Mouse (Mus musculus) CH12.LX (cell line): ENCODE data around the gene Naa16. TPM values are rescaled to one million over a fixed set of nuclear protein-coding genes. Genes with fewer than 3 reads are reported as not detected.

Experiments
- DNase-seq: peaks from one replicate; pipeline ENCODE4 v3.0.0-alpha.2; 2013; ENCODE audit errors: extremely low read depth
- H3K27ac ChIP-seq: 2 replicates; pipeline ENCODE4 v1.5.1; 2012; ENCODE audit warnings: low read depth, mild to moderate bottlenecking, control low read depth, moderate library complexity; ENCODE audit not compliant: insufficient read depth
- H3K27me3 ChIP-seq: replicated peaks from 2 replicates; pipeline ENCODE3; 2012; ENCODE audit warnings: inconsistent platforms
- H3K36me3 ChIP-seq, 2 experiments: replicated peaks in 1 of 2; 2 replicates each; pipeline versions ENCODE3 to v1.6.1; 2012; ENCODE audit warnings: inconsistent platforms in 1 of 2, low read length in 1 of 2, mild to moderate bottlenecking in 1 of 2, mixed read lengths in 1 of 2, moderate library complexity in 1 of 2; ENCODE audit not compliant: control insufficient read depth in 1 of 2, insufficient read depth in 1 of 2
- H3K4me1 ChIP-seq, 2 experiments: 2 replicates each; pipeline ENCODE4 v1.6.1; 2012; ENCODE audit warnings: inconsistent platforms in 1 of 2, moderate library complexity in 1 of 2; ENCODE audit not compliant: insufficient read depth in 2 of 2, control insufficient read depth in 1 of 2
- H3K4me2 ChIP-seq: 2 replicates; pipeline ENCODE4 v1.6.1; 2012; ENCODE audit warnings: low read depth, mild to moderate bottlenecking, control low read depth; ENCODE audit not compliant: poor library complexity, insufficient read depth, severe bottlenecking
- H3K4me3 ChIP-seq, 3 experiments: fragments of 150-350 bp in 1 of 3; sonication (generic) in 1 of 3; replicated peaks in 1 of 3; 2 replicates each; pipeline versions ENCODE3 to v1.5.1; 2011 to 2012; ENCODE audit warnings: low read depth in 2 of 3, low read length in 2 of 3, mild to moderate bottlenecking in 2 of 3, moderate library complexity in 2 of 3, control low read depth in 1 of 3, improper control_type of control experiment in 1 of 3, inconsistent platforms in 1 of 3, mixed read lengths in 1 of 3; ENCODE audit not compliant: poor library complexity in 1 of 3
- H3K79me2 ChIP-seq: replicated peaks from 2 replicates; pipeline ENCODE4 v1.6.1; 2012; ENCODE audit warnings: mild to moderate bottlenecking, moderate library complexity; ENCODE audit not compliant: control insufficient read depth, poor library complexity, insufficient read depth, severe bottlenecking; ENCODE audit errors: extremely low read depth
- H3K9ac ChIP-seq: 2 replicates; pipeline ENCODE4 v1.6.1; 2012; ENCODE audit warnings: low read depth, mild to moderate bottlenecking, control low read depth, moderate library complexity; ENCODE audit not compliant: insufficient read depth
- H3K9me3 ChIP-seq: replicated peaks from 2 replicates; pipeline ENCODE3; 2012; ENCODE audit warnings: low read length, inconsistent platforms, mixed read lengths
- CHD1 ChIP-seq: IDR thresholded peaks from 2 replicates; pipeline ENCODE4 v1.6.1; 2012; ENCODE audit warnings: low read depth, low read length, improper control_type of control experiment, inconsistent platforms
- CHD2 ChIP-seq: IDR thresholded peaks from 2 replicates; pipeline ENCODE4 v1.6.1; 2011; ENCODE audit warnings: low read length, improper control_type of control experiment
- CTCF ChIP-seq, 2 experiments: IDR thresholded peaks in 1 of 2; conservative IDR thresholded peaks in 1 of 2; 2 replicates each; pipeline ENCODE4 v1.5.1; 2011 to 2012; ENCODE audit warnings: low read depth in 2 of 2, low read length in 2 of 2, improper control_type of control experiment in 1 of 2, inconsistent platforms in 1 of 2, mild to moderate bottlenecking in 1 of 2, moderate library complexity in 1 of 2
- ELF1 ChIP-seq: IDR thresholded peaks from 2 replicates; pipeline ENCODE4 v1.6.1; 2014; ENCODE audit warnings: low read depth, mild to moderate bottlenecking, inconsistent platforms, low read length, improper control_type of control experiment
- EP300 ChIP-seq: IDR thresholded peaks from 2 replicates; pipeline ENCODE4 v1.6.1; 2011; ENCODE audit warnings: low read length, improper control_type of control experiment
- ETS1 ChIP-seq: conservative IDR thresholded peaks from 2 replicates; pipeline ENCODE4 v1.6.1; 2012; ENCODE audit warnings: low read depth, mild to moderate bottlenecking, inconsistent platforms, low read length, improper control_type of control experiment, moderate library complexity
- HCFC1 ChIP-seq: IDR thresholded peaks from 2 replicates; pipeline ENCODE4 v1.6.1; 2012; ENCODE audit warnings: low read depth, mild to moderate bottlenecking, inconsistent platforms, low read length, improper control_type of control experiment
- IRF4 ChIP-seq: IDR thresholded peaks from 2 replicates; pipeline ENCODE4 v1.6.1; 2014; ENCODE audit warnings: low read depth, mild to moderate bottlenecking, inconsistent platforms, low read length, improper control_type of control experiment
- JUN ChIP-seq: IDR thresholded peaks from 2 replicates; pipeline ENCODE4 v1.6.1; 2011; ENCODE audit warnings: low read depth, mild to moderate bottlenecking, low read length, improper control_type of control experiment, moderate library complexity; ENCODE audit not compliant: insufficient read depth
- JUND ChIP-seq: conservative IDR thresholded peaks from 2 replicates; pipeline ENCODE4 v1.6.1; 2011; ENCODE audit warnings: low read depth, low read length, improper control_type of control experiment
- KAT2A ChIP-seq: IDR thresholded peaks from 2 replicates; pipeline ENCODE4 v1.6.1; 2012; ENCODE audit warnings: low read length, improper control_type of control experiment, inconsistent platforms; ENCODE audit not compliant: insufficient replicate concordance
- MAZ ChIP-seq: IDR thresholded peaks from 2 replicates; pipeline ENCODE4 v1.6.1; 2012; ENCODE audit warnings: low read depth, mild to moderate bottlenecking, inconsistent platforms, low read length, improper control_type of control experiment, moderate library complexity
- MEF2A ChIP-seq: IDR thresholded peaks from 2 replicates; pipeline ENCODE4 v1.6.1; 2014; ENCODE audit warnings: low read depth, mild to moderate bottlenecking, inconsistent platforms, low read length, improper control_type of control experiment, borderline replicate concordance
- MXI1 ChIP-seq: IDR thresholded peaks from 2 replicates; pipeline ENCODE4 v1.6.1; 2011; ENCODE audit warnings: mild to moderate bottlenecking, low read depth, low read length, improper control_type of control experiment
- MYC ChIP-seq: IDR thresholded peaks from 2 replicates; pipeline ENCODE4 v1.6.1; 2011; ENCODE audit warnings: low read depth, mild to moderate bottlenecking, improper control_type of control experiment, low read length
- NELFE ChIP-seq: IDR thresholded peaks from 2 replicates; pipeline ENCODE4 v1.6.1; 2011; ENCODE audit warnings: low read depth, low read length, improper control_type of control experiment
- NRF1 ChIP-seq: IDR thresholded peaks from 2 replicates; pipeline ENCODE4 v1.6.1; 2014; ENCODE audit warnings: low read depth, mild to moderate bottlenecking, inconsistent platforms, low read length, improper control_type of control experiment, moderate library complexity
- PAX5 ChIP-seq: IDR thresholded peaks from 2 replicates; pipeline ENCODE4 v1.6.1; 2012; ENCODE audit warnings: low read length, inconsistent platforms, mixed read lengths
- POLR2AphosphoS2 ChIP-seq: IDR thresholded peaks from 2 replicates; pipeline ENCODE4 v1.6.1; 2011; ENCODE audit warnings: low read depth, low read length, improper control_type of control experiment
- RAD21 ChIP-seq: IDR thresholded peaks from 2 replicates; pipeline ENCODE4 v1.6.1; 2011; ENCODE audit warnings: low read depth, mild to moderate bottlenecking, low read length, improper control_type of control experiment, moderate library complexity
- RCOR1 ChIP-seq: conservative IDR thresholded peaks from 2 replicates; pipeline ENCODE4 v1.6.1; 2012; ENCODE audit warnings: low read depth, mild to moderate bottlenecking, inconsistent platforms, low read length, improper control_type of control experiment
- SIN3A ChIP-seq: IDR thresholded peaks from 2 replicates; pipeline ENCODE4 v1.6.1; 2012; ENCODE audit warnings: low read length, improper control_type of control experiment, inconsistent platforms
- SMC3 ChIP-seq: IDR thresholded peaks from 2 replicates; pipeline ENCODE4 v1.6.1; 2011; ENCODE audit warnings: low read depth, low read length, improper control_type of control experiment
- TBP ChIP-seq: conservative IDR thresholded peaks from 2 replicates; pipeline ENCODE4 v1.6.1; 2011; ENCODE audit warnings: low read depth, low read length, improper control_type of control experiment
- UBTF ChIP-seq: IDR thresholded peaks from 2 replicates; pipeline ENCODE4 v1.6.1; 2012; ENCODE audit warnings: low read depth, mild to moderate bottlenecking, inconsistent platforms, low read length, improper control_type of control experiment, moderate library complexity
- USF2 ChIP-seq: conservative IDR thresholded peaks from 2 replicates; pipeline ENCODE4 v1.6.1; 2011; ENCODE audit warnings: low read depth, low read length, improper control_type of control experiment
- ZKSCAN1 ChIP-seq: IDR thresholded peaks from 2 replicates; pipeline ENCODE4 v1.6.1; 2012; ENCODE audit warnings: low read depth, inconsistent platforms, low read length, improper control_type of control experiment, borderline replicate concordance
- ZMIZ1 ChIP-seq: IDR thresholded peaks from 2 replicates; pipeline ENCODE4 v1.6.1; 2012; ENCODE audit warnings: low read depth, mild to moderate bottlenecking, inconsistent platforms, low read length, improper control_type of control experiment
- dilution Hi-C: fragments of 300-500 bp; cut with MboI; formaldehyde crosslinking; loops from 2 replicates; pipeline ENCODE4 v1.14.3; 2020; ENCODE audit warnings: low sequenced_read_pairs; ENCODE audit not compliant: extremely low pct_unique_long_range_greater_than_20kb, extremely low pct_ligation_motif_present
- in situ Hi-C: fragments of 300-500 bp; cut with MboI; formaldehyde crosslinking; loops from 3 replicates; pipeline ENCODE4 v1.14.3; 2019; ENCODE audit warnings: low sequenced_read_pairs, low pct_ligation_motif_present, low pct_unique_long_range_greater_than_20kb, mixed read lengths
- polyA plus RNA-seq: library from polyadenylated mRNA; unstranded; fragments of >175 nt; gene quantifications from 2 replicates; pipeline ENCODE4 v1.2.1, GENCODE M21; 2012; ENCODE audit warnings: low read depth; ENCODE audit not compliant: insufficient read length
- total RNA-seq, 2 experiments: library from RNA; depleted of rRNA; stranded (reverse); fragments of 300-350 nt in 1 of 2; fragments of >200 nt in 1 of 2; gene quantifications; 2 replicates each; pipeline ENCODE4 v1.2.3; 2012 to 2014

Gene Naa16
- total and polyA plus RNA-seq, 3 experiments = 16.4 to 60.0 (median 42.6) TPM

DNA sequence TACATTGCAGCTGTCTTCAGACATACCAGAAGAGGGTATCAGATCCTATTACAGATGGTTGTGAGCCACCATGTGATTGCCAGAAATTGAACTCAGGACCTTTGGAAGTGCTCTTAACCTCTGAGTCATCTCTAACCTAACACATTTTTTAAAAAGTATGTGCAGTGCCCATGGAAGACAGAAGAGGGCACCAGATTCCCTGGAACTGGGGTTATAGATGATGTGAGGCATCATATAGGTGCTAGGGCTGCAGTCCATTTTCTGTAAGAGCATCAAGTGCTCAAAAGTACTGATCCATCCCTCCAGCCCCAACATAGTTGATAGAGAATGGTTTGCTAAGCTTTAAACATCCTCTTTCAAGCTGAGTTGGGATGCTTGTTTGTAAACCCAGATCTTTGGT, 4.0 kb upstream of the Naa16 start:
- dilution Hi-C loops = no loop called here
- H3K4me3 ChIP-seq = no peak overlapping the region
- TF ChIP-seq CHD2 (no peak), ZMIZ1 (no peak), JUN (no peak), SMC3 (peak; percentile 61), MXI1 (no peak), SIN3A (no peak), ETS1 (no peak), EP300 (no peak), MEF2A (no peak), USF2 (no peak), ZKSCAN1 (no peak), HCFC1 (no peak), RAD21 (peak; percentile 79), JUND (peak; percentile 75), CTCF (conservative IDR thresholded peaks at IDR 0.05 in 1 of 2, IDR thresholded peaks at IDR 0.05 in 1 of 2; ENCODE audit: low read depth in 2 of 2, low read length in 2 of 2) (peak; percentile 62 to 75), PAX5 (no peak), IRF4 (peak; percentile 59), TBP (no peak), ELF1 (no peak), RCOR1 (no peak), MAZ (no peak), CHD1 (no peak), UBTF (no peak), MYC (peak; percentile 54; the same call in 1 of the 2 replicates), NELFE (no peak), POLR2AphosphoS2 (no peak), NRF1 (no peak), KAT2A (no peak)
- TF ChIP-seq, all 38 proteins: peak for 6
- H3K36me3 ChIP-seq = peaks cover 0 to 4% of the 10 kb centered on the region in 2 experiments
- peaks cover 7% of the 10 kb centered on the region for H3K79me2 ChIP-seq
- DNase-seq = peak; percentile 76
- H3K27ac ChIP-seq = no peak overlapping the region
- H3K4me2 ChIP-seq = no peak overlapping the region
- H3K9me3 ChIP-seq = peaks cover 2% of the 10 kb centered on the region
- no peak overlapping the region for H3K9ac ChIP-seq
- in situ Hi-C loops = no loop called here
- no peaks in the 10 kb centered on the region for H3K27me3 ChIP-seq
- peaks cover 4 to 23% of the 10 kb centered on the region in 2 experiments; a peak in 3 of 4 replicates for H3K4me1 ChIP-seq
